Mouse (Mus musculus): Measurements from ENCODE around the gene Rhox8.

- TF ChIP-seq POLR2A (IDR thresholded peaks at IDR 0.05; ENCODE audit: low read depth, low read length) (no peak), CTCF (IDR thresholded peaks at IDR 0.05; ENCODE audit: extremely low read depth, insufficient read depth, insufficient read length, insufficient replicate concordance) (no peak)
Measured at GRCm38 (mm10) chrX:37878844-37879243, at the start of gene Rhox8.

All from spleen, adult 2 months (tissue).